Mouse (Mus musculus): ENCODE data around the gene P4hb. TPM values are rescaled to one million over a fixed set of nuclear protein-coding genes. Genes with fewer than 3 reads are reported as not detected.
"Not testable (repeated sequence)": the region's sequence is repeated elsewhere in the genome, so short reads cannot be mapped to it uniquely, and the experiment has no call there.

P4hb gene
- polyA plus RNA-seq, 1 experiment from 2014 or later: 883 TPM

DNA sequence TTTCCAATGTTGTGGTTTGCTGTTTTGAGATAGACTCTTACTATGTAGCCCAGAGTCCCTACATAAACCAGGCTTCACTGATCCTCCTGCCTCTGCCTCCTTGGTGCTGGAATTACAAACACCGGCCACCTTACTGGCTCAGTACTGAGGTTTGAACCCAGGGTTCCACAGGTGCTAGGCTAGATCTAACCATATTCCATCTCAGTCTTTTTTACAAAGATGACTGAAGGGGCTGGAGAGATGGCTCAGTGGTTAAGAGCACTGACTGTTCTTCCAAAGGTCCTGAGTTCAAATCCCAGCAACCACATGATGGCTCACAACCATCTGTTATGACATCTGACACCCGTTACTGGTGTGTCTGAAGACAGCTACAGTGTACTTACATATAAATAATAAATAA lies 58.8 kb downstream of the P4hb start:
- H3K4me1 ChIP-seq: peaks cover 20% of the 10 kb centered on the region
- H3K27ac ChIP-seq; ATAC-seq (ENCODE audit: borderline replicate concordance, extremely low read depth, low FRiP score, low TSS enrichment); H3K36me3 ChIP-seq; H3K4me2 ChIP-seq; H3K9me3 ChIP-seq; H3K9ac ChIP-seq; H3K4me3 ChIP-seq; H3K27me3 ChIP-seq: not testable (repeated sequence)
- 86% methylated on average over 2 of the region's 2 CpGs for WGBS

DNA sequence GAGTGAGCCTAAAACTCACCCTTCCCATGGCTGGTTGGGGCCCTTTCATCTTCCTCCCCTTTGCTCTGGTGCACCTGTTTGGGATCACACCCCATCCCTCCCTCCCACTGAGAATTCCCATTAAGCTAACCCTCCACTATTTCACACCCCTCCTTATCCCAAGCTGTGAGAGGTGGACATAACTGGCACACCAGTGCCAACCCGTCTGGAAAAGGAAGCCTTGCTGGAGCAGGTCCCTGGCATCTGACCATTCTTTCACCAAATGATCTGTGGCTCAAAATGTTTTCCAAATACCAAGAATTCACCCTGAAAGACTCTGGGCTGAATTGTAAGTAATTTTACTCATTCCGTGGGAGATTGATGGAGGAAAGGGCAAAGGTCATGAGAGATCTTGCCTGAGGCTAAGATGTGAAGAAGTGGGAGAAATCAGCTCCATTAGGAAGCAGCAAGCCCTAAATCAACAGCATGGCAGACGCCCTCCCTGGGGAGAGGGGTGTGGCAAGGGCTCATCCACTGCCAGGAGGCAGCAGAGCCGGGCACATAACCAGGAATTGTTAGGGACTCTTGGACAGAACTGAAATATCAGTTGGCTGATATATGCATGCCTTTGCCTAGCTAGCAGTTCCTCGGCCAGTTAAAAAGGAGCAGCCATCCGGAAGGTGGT lies 60.1 kb downstream of the P4hb start:
- Histone ChIP-seq H3K36me3 (no peaks in the 10 kb centered on the region), H3K9me3 (no peaks in the 10 kb centered on the region), H3K4me1 (peaks cover 13% of the 10 kb centered on the region), H3K4me3 (no peak overlapping the region), H3K9ac (no peak overlapping the region), H3K4me2 (no peak overlapping the region), H3K27me3 (no peaks in the 10 kb centered on the region), H3K27ac (no peak overlapping the region)
- 29% methylated on average over 6 of the region's 6 CpGs for WGBS
- ATAC-seq (ENCODE audit: borderline replicate concordance, extremely low read depth, low FRiP score, low TSS enrichment): no peak

DNA sequence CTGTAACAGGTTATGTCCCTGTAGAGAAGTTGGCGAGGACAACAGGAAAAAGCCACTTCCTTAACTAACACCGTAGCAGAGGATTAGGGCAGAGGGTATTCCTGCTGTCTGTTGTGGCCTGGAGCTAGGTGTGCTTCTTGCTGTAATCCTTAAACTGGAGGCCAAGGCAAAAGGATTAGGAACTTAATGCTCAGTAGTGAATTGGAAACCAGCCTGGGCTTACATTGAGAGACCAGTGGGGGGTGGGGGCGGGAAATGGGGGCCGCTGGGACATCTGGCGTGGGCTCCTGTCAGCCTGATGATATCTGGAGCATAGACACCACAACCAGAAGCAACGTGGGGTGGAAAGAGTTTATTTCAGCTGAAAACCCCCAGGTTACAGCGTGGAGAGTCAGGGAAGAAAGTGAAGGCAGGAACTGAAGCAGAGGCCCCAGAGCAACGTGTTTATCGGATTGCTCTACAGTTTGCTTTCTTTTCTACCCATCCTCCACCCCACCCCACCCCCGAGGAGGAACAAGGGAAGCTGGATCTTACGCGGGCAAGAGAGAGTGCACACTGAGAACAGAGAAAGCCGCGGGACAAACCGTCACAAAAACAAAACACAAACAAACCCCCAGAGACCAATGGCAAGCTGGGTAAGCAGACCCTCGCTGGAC lies 62.5 kb downstream of the P4hb start:
- WGBS: 10% methylated on average over 16 of the region's 16 CpGs
- Histone ChIP-seq H3K4me3 (peak overlapping the region; percentile 27), H3K4me2 (peak overlapping the region; percentile 51), H3K27ac (peak overlapping the region; percentile 39), H3K27me3 (no peaks in the 10 kb centered on the region), H3K4me1 (peaks cover 8% of the 10 kb centered on the region), H3K36me3 (no peaks in the 10 kb centered on the region), H3K9me3 (no peaks in the 10 kb centered on the region), H3K9ac (peak overlapping the region; percentile 41)
- no peak for ATAC-seq (ENCODE audit: borderline replicate concordance, extremely low read depth, low FRiP score, low TSS enrichment)

Other genes with a start within 250 kb of the P4hb start
- gene Actg1, start 224.7 kb downstream of the P4hb start, polyA plus RNA-seq (2015; fragmentation: Nextera tagmentation; extraction: Ambion mirVana): 2,618 and 2,638 TPM in 2 replicates
- gene Fscn2, start 211.7 kb downstream of the P4hb start, polyA plus RNA-seq (2015; fragmentation: Nextera tagmentation; extraction: Ambion mirVana): 0.38 and 0.56 TPM in 2 replicates
- gene Faap100, start 194.5 kb downstream of the P4hb start, polyA plus RNA-seq (2015; fragmentation: Nextera tagmentation; extraction: Ambion mirVana): 36.9 and 37.4 TPM in 2 replicates
- gene Nploc4, start 135.5 kb downstream of the P4hb start, polyA plus RNA-seq (2015; fragmentation: Nextera tagmentation; extraction: Ambion mirVana): 32.5 and 34.5 TPM in 2 replicates
- gene Tspan10, start 130.6 kb downstream of the P4hb start, polyA plus RNA-seq (2015; fragmentation: Nextera tagmentation; extraction: Ambion mirVana): not detected in 2 replicates
- 0.25 and 0.31 TPM in 2 replicates for gene Pde6g, start 119.8 kb downstream of the P4hb start, polyA plus RNA-seq (2015; fragmentation: Nextera tagmentation; extraction: Ambion mirVana)
- 12.7 and 13.0 TPM in 2 replicates for gene Oxld1, start 115.2 kb downstream of the P4hb start, polyA plus RNA-seq (2015; fragmentation: Nextera tagmentation; extraction: Ambion mirVana)
- 31.2 and 35.5 TPM in 2 replicates for gene Ccdc137, start 115.1 kb downstream of the P4hb start, polyA plus RNA-seq (2015; fragmentation: Nextera tagmentation; extraction: Ambion mirVana)
- 43.8 and 44.6 TPM in 2 replicates for gene Arl16, start 105.6 kb downstream of the P4hb start, polyA plus RNA-seq (2015; fragmentation: Nextera tagmentation; extraction: Ambion mirVana)
- gene Mrpl12, start 88.6 kb downstream of the P4hb start, polyA plus RNA-seq (2015; fragmentation: Nextera tagmentation; extraction: Ambion mirVana): 125 and 133 TPM in 2 replicates
- gene Slc25a10, start 81.4 kb downstream of the P4hb start, polyA plus RNA-seq (2015; fragmentation: Nextera tagmentation; extraction: Ambion mirVana): 67.5 and 70.9 TPM in 2 replicates
- 0.91 and 1.1 TPM in 2 replicates for gene Gcgr, start 42.6 kb downstream of the P4hb start, polyA plus RNA-seq (2015; fragmentation: Nextera tagmentation; extraction: Ambion mirVana)
- gene Mcrip1, start 23.5 kb downstream of the P4hb start, polyA plus RNA-seq (2015; fragmentation: Nextera tagmentation; extraction: Ambion mirVana): 205 and 209 TPM in 2 replicates
- 0.65 and 1.7 TPM in 2 replicates for gene Ppp1r27, start 22.1 kb downstream of the P4hb start, polyA plus RNA-seq (2015; fragmentation: Nextera tagmentation; extraction: Ambion mirVana)
- 697 and 699 TPM in 2 replicates for gene Arhgdia, start 8.4 kb upstream of the P4hb start, polyA plus RNA-seq (2015; fragmentation: Nextera tagmentation; extraction: Ambion mirVana)
- 511 and 543 TPM in 2 replicates for gene Alyref, start 25.1 kb upstream of the P4hb start, polyA plus RNA-seq (2015; fragmentation: Nextera tagmentation; extraction: Ambion mirVana)
- 215 and 222 TPM in 2 replicates for gene Anapc11, start 25.2 kb upstream of the P4hb start, polyA plus RNA-seq (2015; fragmentation: Nextera tagmentation; extraction: Ambion mirVana)
- 0.78 and 1.4 TPM in 2 replicates for gene Npb, start 35.2 kb upstream of the P4hb start, polyA plus RNA-seq (2015; fragmentation: Nextera tagmentation; extraction: Ambion mirVana)
- gene Pcyt2, start 44.7 kb upstream of the P4hb start, polyA plus RNA-seq (2015; fragmentation: Nextera tagmentation; extraction: Ambion mirVana): 103 and 126 TPM in 2 replicates
- gene Sirt7, start 52.0 kb upstream of the P4hb start, polyA plus RNA-seq (2015; fragmentation: Nextera tagmentation; extraction: Ambion mirVana): 32.6 and 34.3 TPM in 2 replicates
- 23.3 and 24.5 TPM in 2 replicates for gene Mafg, start 60.3 kb upstream of the P4hb start, polyA plus RNA-seq (2015; fragmentation: Nextera tagmentation; extraction: Ambion mirVana)
- 25.4 and 27.2 TPM in 2 replicates for gene Pycr1, start 70.5 kb upstream of the P4hb start, polyA plus RNA-seq (2015; fragmentation: Nextera tagmentation; extraction: Ambion mirVana)
- 0.55 and 1.3 TPM in 2 replicates for gene Myadml2, start 74.9 kb upstream of the P4hb start, polyA plus RNA-seq (2015; fragmentation: Nextera tagmentation; extraction: Ambion mirVana)
- 4.1 and 4.3 TPM in 2 replicates for gene Notum, start 87.9 kb upstream of the P4hb start, polyA plus RNA-seq (2015; fragmentation: Nextera tagmentation; extraction: Ambion mirVana)
- gene Aspscr1, start 99.7 kb upstream of the P4hb start, polyA plus RNA-seq (2015; fragmentation: Nextera tagmentation; extraction: Ambion mirVana): 138 and 143 TPM in 2 replicates
- 160 and 167 TPM in 2 replicates for gene Cenpx, start 140.5 kb upstream of the P4hb start, polyA plus RNA-seq (2015; fragmentation: Nextera tagmentation; extraction: Ambion mirVana)
- 57.9 and 59.9 TPM in 2 replicates for gene Lrrc45, start 140.7 kb upstream of the P4hb start, polyA plus RNA-seq (2015; fragmentation: Nextera tagmentation; extraction: Ambion mirVana)
- gene Rac3, start 148.2 kb upstream of the P4hb start, polyA plus RNA-seq (2015; fragmentation: Nextera tagmentation; extraction: Ambion mirVana): 54.9 and 60.5 TPM in 2 replicates
- gene Dcxr, start 154.0 kb upstream of the P4hb start, polyA plus RNA-seq (2015; fragmentation: Nextera tagmentation; extraction: Ambion mirVana): 45.1 and 55.1 TPM in 2 replicates
- 102 and 103 TPM in 2 replicates for gene Cbr2, start 158.9 kb upstream of the P4hb start, polyA plus RNA-seq (2015; fragmentation: Nextera tagmentation; extraction: Ambion mirVana)
- gene Hmga1b, start 189.5 kb upstream of the P4hb start, polyA plus RNA-seq (2015; fragmentation: Nextera tagmentation; extraction: Ambion mirVana): 3.9 and 4.8 TPM in 2 replicates
- gene Rfng, start 211.0 kb upstream of the P4hb start, polyA plus RNA-seq (2015; fragmentation: Nextera tagmentation; extraction: Ambion mirVana): 35.4 and 38.3 TPM in 2 replicates
- gene Gps1, start 211.0 kb upstream of the P4hb start, polyA plus RNA-seq (2015; fragmentation: Nextera tagmentation; extraction: Ambion mirVana): 205 and 213 TPM in 2 replicates
- 84.3 and 90.4 TPM in 2 replicates for gene Dus1l, start 223.2 kb upstream of the P4hb start, polyA plus RNA-seq (2015; fragmentation: Nextera tagmentation; extraction: Ambion mirVana)

All from lung, embryonic 15.5 days (tissue).